Mouse (Mus musculus): Measurements from ENCODE around the gene Gm20503.

The Gm20503 gene

DNA sequence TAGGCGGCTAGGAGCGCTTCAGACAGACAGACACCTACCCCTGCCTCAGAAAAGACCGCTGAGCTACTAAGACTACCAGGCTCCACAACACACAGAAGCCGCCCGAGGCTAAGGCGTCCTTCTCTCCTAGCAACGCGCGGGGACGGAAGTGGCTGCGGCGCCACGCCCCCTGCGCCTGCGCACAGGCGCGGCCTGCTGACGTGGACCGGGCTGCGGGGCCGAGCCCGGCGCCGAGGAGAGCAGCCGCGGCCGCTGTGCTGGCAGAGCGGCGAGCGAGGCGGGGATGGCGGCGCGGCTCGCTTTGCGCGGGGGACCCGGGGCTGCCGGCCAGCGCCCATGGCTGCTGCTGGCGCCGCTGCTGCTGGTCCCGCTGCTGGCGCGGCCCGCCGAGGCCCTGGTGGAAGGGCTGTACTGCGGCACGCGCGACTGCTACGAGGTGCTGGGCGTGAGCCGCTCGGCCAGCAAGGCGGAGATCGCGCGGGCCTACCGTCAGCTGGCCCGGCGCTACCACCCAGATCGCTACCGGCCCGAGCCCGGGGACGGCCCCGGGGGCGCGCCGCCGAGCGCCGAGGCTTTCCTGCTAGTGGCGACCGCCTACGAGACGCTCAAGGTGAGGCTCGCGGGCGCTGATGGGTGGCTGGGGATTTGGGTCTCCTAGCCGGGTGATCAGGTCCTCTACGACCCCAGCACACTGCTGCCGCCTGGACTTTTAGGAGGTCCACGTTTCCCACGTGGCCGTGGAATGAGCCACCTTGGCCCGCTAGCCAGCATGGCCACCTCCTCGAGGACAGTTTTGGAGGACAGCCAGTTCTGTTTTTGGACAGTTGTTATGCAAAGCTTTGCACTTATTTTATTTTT, at the start of gene Gm20503:
Gm20503 (plus strand) TSS at position 263 of the 858 bp plus-strand sequence.
- no peak for DNase-seq (ENCODE audit: extremely low read depth, low read depth)

DNA sequence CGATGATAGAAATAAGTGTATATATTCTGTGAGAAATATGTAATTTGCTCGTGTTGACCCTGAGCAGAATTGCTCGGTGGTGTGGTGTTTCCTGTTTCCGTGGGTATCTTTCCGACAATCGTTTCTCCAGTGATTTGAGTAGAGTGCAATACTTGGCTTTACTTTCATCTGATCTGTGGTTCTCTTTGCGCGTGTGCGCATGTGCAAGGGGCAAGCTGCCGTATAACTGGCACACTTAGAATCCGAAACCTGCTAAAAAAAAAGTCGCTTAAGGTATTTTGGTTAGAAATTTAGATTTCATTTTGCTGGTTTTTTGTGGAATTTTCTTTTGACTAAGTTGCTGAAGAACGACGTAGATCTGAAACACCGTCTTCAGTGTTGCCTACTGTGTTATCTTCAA, 41.3 kb upstream of the Gm20503 start:
- no peak for DNase-seq (ENCODE audit: extremely low read depth, low read depth)

DNA sequence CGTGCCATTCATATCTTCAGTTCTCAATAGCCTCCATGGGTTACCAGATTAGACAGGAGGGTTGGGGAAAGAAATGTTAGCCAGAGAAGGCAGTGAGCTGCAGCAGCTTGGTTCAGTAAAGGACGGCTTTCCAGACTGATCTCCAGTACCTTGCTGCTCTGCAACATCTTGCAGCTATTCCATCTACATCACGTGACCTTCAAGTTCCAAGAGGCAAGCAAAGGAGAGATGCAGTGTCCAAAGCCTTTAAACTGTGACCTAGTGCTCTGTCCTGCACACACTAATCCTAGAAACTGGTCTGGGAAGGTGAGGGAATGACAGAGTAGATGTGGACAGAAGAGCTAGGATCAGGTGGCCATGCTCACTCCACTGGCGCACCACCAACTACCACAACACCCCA, 39.7 kb upstream of the Gm20503 start:
- no peak for DNase-seq (ENCODE audit: extremely low read depth, low read depth)

DNA sequence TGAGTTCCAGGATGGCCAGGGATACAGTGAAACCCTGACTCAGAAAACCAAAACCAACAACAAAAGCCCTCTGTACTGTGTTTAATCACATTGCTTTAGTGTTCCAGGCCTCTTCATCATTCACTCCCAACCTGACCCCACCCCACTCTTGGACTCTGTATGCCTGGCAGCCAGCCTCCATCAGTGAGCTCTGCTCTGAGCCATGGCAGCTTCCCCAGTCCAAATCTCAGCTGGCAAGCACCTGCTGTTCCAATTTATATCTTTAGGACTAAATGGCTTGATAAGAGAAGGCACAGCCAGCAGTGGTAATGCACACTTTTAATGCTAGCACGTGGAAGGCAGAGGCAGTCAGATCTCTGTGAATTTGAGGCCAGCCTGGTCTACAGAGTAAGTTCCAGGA, 37.9 kb upstream of the Gm20503 start:
- no peak for DNase-seq (ENCODE audit: extremely low read depth, low read depth)

DNA sequence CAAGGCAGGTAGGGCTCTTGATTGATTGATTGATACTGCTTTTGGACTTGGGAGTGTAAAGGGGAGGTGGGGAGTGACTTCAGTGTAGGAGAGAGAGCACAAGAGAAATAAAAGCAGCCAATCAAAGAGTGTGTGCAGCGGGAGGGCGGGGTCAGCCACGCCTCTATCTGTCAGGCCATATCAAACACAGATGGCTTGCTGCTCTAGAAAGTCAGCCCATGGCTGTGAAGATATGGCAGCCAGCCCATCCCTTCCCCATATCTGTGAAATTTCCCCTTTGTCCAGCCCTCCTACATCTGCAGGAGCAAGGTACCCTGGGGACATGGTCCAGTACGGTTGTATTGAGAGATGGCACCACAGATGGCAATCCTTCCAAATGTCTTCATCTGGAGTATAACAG, 32.3 kb upstream of the Gm20503 start:
- DNase-seq (ENCODE audit: extremely low read depth, low read depth) = peak; percentile 33

DNA sequence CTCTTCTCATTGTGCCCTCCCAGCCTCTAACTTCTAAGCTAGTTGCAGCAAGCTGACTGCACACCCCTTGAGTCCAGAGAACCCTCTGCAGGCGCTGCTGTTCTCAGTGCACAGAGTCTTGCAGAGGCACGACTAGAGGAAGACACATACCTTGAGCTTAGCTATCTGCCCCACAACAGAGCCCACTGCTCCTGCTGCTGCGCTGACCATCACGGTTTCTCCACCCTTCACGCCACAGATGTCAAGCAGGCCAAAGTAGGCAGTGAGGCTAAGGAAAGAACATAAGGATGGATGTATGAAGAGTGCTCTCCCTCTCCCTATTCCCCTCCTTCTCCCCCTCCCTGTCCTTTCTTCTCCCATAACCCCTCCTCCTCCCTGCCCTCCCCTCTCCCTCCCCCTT, 27.3 kb upstream of the Gm20503 start:
- DNase-seq (ENCODE audit: extremely low read depth, low read depth) = no peak

DNA sequence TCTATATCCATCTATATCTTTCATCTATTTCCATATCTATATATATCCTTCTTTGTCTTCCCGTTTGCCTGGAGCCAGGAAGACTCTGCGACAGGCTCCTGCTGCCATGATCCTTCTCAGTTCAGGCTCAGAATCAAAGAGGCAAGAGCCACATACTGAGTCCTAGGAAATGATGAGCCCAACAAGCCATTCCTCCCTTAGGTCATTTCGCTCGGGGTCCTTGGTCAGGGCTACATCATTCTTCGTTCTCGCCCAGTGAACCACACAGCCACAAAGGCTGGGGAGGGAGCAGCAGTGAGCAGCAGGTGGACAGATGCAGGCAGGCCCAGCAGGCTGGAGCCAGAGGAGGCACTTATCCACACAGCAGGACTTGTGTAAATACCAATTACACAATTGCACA, 21.6 kb upstream of the Gm20503 start:
- no peak for DNase-seq (ENCODE audit: extremely low read depth, low read depth)

DNA sequence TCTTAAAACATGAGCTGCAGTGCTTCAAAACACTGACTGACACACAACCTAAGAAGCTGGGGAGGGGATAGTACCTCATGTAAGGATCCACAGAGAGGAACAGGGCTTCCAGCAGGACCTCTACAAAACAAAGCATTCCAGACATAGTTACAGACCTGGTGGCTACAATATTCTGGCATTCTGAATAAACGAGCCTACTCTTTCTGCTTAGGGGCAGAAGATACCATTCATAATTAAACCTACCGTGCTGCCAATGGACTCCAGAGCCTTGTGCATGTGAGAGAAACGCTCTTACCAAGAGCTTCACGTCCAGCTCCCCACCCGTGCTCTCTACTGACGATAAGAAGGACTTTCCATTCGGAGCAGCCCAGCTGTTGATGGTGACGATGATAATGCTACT, 20.2 kb upstream of the Gm20503 start:
- no peak for DNase-seq (ENCODE audit: extremely low read depth, low read depth)

DNA sequence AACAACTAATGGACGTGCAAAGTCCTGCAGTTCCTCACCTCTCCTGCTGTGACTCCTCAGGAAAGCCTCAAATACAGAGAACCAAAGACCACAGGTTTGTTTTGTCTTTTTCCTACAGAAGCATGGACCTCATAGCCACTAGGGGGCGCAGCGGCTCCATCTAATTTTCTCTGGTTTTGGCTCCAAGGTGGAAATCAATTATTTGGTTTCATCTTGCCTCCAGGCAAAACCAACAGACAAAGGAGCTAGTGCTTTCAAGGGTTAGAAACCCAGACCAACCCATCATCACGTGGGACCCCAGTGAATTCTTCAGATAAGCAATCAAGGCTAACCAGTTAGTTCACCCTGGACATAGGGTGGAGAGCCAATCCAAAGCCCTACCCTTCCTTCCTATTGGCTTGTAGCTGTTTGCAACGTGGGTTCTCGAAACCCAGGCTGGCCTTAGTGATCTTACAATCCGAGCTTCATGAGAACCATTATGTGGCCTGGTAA, 17.8 kb upstream of the Gm20503 start:
- peak; percentile 63 for DNase-seq (ENCODE audit: extremely low read depth, low read depth)

DNA sequence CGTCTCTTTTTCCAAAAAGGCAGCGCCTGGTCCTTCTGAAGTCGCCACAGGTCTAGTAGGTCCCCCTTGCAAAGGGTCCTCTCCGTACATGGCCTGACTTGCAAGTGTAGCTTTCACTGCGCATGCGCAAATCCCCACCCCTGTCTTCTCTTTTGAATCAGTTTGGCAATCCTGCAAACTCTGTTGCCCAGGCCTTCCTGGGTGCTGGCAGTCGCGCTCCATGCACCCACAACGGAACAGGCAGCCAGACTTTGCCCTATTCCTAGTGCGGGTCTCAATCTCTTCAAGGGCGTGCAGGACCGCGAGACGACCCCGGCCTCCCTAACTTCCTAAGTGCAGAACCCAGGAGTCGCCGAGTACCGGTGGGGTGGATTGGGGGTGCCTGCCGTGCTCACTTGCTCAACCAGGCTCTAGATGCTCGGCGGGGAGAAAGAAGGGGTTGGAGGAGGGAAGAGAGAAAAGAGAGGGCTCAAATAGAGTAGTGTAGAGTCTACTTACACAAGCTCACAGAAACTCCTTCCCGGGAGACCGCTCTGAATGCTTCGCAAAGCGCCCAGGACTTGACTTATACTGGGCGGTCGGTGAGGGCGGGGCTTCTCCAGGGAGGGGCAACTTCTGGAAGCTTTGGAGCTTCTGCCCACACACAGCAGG, 16.3 kb upstream of the Gm20503 start, which contains the start of gene Ptgr1:
Ptgr1 (minus strand) TSS at position 580 of the 651 bp plus-strand sequence.
- DNase-seq (ENCODE audit: extremely low read depth, low read depth) = peak; percentile 85

DNA sequence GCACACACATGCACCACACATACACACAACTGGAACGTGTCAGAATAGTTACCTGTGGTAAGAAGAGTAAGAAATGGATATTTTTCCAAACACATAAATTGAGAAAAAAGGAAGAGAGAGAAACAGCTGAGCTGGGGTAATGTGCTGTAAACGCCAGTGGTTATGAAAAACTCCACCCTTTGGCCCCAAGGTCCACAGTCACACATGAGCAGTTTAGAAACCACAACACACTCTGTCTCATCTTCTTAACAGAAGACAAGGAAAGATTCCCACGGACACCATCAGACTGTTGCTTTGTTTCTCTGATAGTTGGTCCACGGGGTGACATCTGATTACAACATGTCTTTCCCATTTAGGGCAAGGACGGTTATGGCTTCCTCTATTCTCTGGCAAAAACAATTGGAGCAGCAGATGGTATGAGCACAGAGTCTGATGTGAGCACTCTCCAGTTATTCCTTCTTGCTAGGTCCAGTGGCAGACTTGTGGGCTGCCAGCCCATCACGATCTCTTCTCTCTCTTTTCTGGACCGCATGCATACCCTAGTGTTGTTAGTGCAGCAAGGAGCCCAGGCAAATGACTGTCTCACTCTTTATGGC, 13.6 kb upstream of the Gm20503 start:
- no peak for DNase-seq (ENCODE audit: extremely low read depth, low read depth)

DNA sequence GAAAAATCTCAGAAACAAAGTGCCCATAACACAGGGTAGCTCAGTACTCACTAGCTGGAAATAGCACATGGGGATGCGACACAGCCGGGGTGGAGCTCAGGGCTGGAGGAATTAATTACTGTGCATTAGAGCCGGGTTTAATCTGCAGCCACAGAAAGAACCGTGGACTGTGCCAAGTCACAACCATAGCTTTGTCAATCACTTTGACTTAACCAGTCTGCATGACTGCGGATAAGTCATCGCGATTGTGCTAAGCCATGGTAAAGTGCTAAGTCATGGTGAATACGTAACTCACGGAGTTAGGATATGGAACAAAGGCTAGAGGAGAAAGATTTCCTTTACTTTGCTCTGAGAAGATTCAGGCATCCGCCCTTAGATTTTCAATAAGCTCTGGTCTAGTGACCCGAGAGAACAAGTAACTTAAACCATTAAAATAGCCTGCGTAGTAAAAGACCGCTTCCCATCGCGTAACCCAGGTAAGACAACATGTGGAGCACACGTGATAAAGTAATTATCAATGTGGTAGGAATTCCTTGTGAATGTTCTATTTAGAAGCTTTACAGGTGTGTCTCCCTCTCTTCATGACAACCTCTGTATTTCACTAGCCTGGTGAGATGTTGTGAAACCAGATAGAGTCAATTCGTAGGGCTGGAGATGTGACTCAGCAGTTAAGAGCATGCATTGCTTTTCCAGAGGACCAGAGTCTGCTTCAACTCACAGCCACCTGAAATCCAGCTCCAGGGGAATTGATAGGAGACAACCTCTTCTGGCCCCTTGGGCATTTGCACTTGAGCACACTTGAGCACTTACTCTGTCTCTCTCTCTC, 12.2 kb upstream of the Gm20503 start:
- no peak for DNase-seq (ENCODE audit: extremely low read depth, low read depth)

DNA sequence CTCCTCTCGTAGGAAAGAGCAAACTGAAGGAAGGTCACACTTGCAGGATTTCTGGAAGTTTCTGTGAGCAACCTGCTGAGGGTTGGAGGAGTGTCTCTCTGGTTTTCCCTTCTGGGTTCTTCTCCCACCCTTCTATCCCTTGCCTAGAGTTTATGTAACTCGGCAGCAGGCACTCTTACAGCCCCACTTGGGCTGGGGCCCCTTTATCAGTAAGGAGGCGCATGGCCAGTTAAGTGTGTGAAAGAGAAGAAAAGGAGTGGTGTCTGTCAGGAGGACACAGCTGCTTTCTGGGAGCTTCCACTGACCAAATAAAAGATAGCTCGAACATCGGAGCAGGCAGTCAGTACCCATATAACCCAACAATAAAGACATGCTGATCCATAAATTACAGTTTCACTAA, 10.8 kb upstream of the Gm20503 start:
- DNase-seq (ENCODE audit: extremely low read depth, low read depth) = no peak

DNA sequence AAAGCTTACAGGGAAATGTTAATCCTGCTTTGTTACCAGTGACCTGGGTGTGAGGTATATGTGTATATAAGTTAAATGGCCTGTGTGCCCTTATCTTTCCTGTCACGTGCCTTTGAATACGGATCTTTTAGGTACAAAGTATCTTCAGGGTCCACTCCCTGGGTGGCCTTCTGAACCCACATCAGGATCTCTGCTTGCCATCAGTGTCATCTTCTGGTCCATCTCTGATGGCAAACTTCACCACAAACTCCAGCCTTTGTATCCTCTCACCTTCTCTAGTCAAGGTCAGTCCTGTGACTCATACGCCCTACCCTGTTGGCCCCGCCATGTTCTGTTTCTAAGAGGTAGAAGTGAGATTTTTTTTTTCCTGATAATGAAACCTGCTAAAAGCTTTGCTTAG, 8.2 kb upstream of the Gm20503 start, which contains the start of gene Dnajc25:
Dnajc25 (plus strand) TSS at position 301 of the 400 bp plus-strand sequence.
- no peak for DNase-seq (ENCODE audit: extremely low read depth, low read depth)

DNA sequence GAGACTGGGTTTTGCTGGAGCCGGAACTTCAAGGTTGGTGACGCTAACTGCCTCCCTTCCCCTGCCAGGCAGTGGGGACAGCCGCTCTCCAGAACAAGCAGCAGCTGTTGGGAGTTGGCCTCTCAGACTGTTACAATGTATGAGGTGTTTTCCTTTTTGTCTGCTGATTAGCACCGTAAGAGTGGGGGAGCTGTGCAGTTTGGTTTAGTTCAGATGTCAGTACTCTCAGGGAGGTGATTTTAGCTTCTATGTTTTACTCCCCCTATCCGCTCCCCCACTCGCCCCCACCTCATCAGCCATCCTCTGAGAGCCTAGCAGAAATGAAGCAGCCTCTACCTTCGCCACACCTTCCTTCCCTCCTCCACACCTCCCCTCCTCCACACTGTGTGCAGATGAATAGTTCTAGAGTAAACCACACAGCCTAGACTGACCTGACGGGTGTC, 7.7 kb upstream of the Gm20503 start:
- DNase-seq (ENCODE audit: extremely low read depth, low read depth) = no peak

DNA sequence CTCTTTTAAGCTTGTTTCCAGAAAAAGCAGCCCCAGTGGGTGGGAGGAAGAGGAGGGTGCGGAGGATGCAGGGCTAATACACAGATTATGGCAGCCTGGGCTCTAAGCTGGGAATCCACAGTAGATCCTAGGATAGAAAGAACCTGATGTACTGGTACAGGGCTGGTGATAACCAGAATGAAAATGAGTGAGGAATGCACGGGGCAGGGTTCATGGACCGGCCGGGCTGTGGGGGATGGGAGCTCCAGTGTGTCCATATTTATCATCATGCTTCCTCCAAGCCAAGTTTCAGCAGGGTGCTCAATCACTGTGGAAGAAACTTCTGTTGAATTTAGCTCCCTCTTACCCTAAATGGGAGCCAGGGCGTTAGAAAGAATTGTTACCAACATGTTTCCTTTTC, 5.9 kb upstream of the Gm20503 start:
- no peak for DNase-seq (ENCODE audit: extremely low read depth, low read depth)

DNA sequence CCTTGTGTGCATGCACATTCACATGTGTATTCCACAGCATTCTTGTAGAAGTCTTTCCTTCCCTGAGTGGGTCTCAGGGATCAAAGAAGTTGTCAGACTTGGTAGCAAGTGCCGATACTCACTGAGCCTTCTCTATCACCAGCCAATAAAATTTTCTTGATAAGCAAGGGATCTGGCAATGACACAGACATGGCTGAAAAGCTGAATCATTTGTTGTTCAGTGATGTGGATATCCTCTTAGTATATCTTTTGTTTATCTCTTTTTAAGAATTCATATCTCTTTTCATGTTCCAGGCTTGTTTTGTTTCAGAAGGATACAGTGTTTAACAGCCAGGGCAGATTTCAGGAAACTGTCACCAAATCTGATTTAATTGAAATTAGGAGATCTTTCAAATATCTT, 4.3 kb upstream of the Gm20503 start:
- no peak for DNase-seq (ENCODE audit: extremely low read depth, low read depth)

DNA sequence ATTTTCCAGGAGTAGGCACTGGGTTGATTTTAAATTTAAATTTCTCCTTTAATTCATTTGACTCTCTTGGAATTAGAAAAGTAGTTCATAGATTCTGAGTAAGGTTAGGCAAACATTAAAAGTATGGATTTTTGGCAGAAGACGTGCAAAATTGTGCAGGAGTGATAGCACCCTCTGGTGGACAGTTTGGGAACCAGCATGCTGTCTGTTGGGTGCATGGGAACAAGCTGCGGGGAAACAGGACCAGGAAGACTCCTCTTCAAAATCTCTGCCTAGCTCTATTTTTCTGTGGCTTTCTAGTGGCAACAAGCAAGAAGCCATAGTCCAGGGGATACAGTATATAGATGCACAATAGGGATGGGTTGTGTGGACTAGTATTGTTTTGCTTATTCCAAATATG, 3.3 kb upstream of the Gm20503 start:
- peak; percentile 66 for DNase-seq (ENCODE audit: extremely low read depth, low read depth)

DNA sequence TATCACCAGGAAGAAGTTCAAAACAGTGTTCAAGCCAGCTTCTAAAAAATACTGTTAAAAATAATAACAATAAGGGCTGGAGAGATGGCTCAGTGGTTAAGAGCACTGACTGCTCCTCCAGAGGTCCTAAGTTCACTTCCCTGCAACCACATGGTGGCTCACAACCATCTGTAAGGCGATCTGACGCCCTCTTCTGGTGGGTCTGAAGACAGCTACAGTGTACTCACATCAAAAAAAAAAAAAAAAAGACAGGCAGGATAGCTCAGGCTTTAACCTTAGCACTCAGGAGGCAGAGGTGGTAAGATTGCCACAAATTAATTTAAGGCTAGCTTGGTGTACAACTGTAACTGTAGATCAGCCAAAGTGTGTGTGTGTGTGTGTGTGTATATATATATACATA, 2.4 kb upstream of the Gm20503 start:
- peak; percentile 81 for DNase-seq (ENCODE audit: extremely low read depth, low read depth)

DNA sequence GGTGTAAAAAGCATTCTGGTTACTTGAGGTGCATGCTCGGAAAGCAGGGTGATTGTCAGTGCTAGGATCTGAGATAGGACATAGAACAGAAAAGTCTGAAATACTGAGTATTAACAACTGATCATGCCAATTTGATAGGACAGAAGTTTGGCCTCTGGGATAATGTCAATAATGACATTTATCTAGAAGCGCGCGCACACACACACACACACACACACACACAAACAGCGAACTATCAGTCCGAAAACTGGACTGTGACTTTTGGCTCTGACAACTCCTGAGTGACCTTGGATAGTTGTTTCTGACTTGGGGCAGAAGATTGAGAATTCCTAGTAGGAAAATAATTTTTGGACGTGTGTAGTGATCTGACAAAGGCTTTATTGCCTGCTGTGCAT, 793 bp downstream of the Gm20503 start:
- DNase-seq (ENCODE audit: extremely low read depth, low read depth) = no peak

DNA sequence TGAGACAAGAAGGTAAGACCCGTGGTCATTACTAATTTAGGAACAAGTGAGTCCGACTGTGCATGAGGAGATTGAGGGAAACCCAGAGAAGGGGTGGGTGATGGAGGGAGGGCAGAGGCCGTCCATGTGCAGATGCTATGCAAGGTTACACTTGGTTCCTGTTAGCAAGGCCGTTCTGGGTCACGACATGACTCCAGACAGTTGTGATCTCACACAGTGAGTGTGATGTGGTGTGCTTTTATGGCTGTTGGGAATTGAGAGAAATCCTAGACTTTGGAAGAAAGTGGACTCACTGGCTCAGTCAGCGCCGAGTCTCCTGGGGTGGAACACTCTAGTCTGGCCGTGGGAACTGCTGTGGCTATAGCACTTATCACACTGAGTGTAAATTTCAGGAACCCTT, 3.2 kb downstream of the Gm20503 start:
- no peak for DNase-seq (ENCODE audit: extremely low read depth, low read depth)
